Mouse (Mus musculus) lung, postnatal 25 days (tissue): Measurements from ENCODE around the gene Ccdc3.

Experiments used
- DNase-seq: peaks from one replicate; pipeline ENCODE4 v3.0.0; 2022; ENCODE audit warnings: low spot score

Ccdc3 gene

GRCm38 (mm10) chr2:5161002-5161745, 23.6 kb downstream of the Ccdc3 start:
- DNase-seq, result no peak

- DNase-seq, result no peak
These were observed 24.5 kb downstream of the Ccdc3 start for GRCm38 (mm10) chr2:5161908-5162674.

- no peak for DNase-seq
These were observed 25.2 kb downstream of the Ccdc3 start for GRCm38 (mm10) chr2:5162756-5163155.

GRCm38 (mm10) chr2:5165941-5166361, 28.4 kb downstream of the Ccdc3 start:
- no peak for DNase-seq

GRCm38 (mm10) chr2:5166796-5167195, 29.2 kb downstream of the Ccdc3 start:
- no peak for DNase-seq

GRCm38 (mm10) chr2:5170815-5171214, 33.2 kb downstream of the Ccdc3 start:
- no peak for DNase-seq

GRCm38 (mm10) chr2:5171301-5172000, 33.9 kb downstream of the Ccdc3 start:
- no peak for DNase-seq

GRCm38 (mm10) chr2:5172773-5173172, 35.2 kb downstream of the Ccdc3 start:
- DNase-seq, result no peak

GRCm38 (mm10) chr2:5174716-5175115, 37.1 kb downstream of the Ccdc3 start:
- DNase-seq, result no peak

- DNase-seq, result no peak
These were observed 44.2 kb downstream of the Ccdc3 start for GRCm38 (mm10) chr2:5181462-5182443.

- DNase-seq, result no peak
These were observed 46.6 kb downstream of the Ccdc3 start for GRCm38 (mm10) chr2:5184166-5184565.

- DNase-seq, result no peak
These were observed 48.1 kb downstream of the Ccdc3 start for GRCm38 (mm10) chr2:5185631-5186030.

- DNase-seq, result no peak
These were observed 54.6 kb downstream of the Ccdc3 start for GRCm38 (mm10) chr2:5192156-5192555.

GRCm38 (mm10) chr2:5193071-5193470, 55.5 kb downstream of the Ccdc3 start:
- no peak for DNase-seq

GRCm38 (mm10) chr2:5194701-5195215, 57.2 kb downstream of the Ccdc3 start:
- DNase-seq, result no peak

- DNase-seq, result no peak
These were observed 59.9 kb downstream of the Ccdc3 start for GRCm38 (mm10) chr2:5197486-5197885.

GRCm38 (mm10) chr2:5199289-5199688, 61.7 kb downstream of the Ccdc3 start:
- no peak for DNase-seq

- DNase-seq, result no peak
These were observed 63.3 kb downstream of the Ccdc3 start for GRCm38 (mm10) chr2:5200817-5201364.

GRCm38 (mm10) chr2:5203146-5203545, 65.6 kb downstream of the Ccdc3 start:
- no peak for DNase-seq

- DNase-seq, result no peak
These were observed 67.4 kb downstream of the Ccdc3 start for GRCm38 (mm10) chr2:5204941-5205340.

- DNase-seq, result no peak
These were observed 69.1 kb downstream of the Ccdc3 start for GRCm38 (mm10) chr2:5206651-5207050.
